Mouse (Mus musculus) A20 (cell line): ENCODE data around the gene Kat7.
A peak's percentile ranks its signal among the peaks of the same experiment; 100 is the strongest.

Source experiments
- DNase-seq: peaks from one replicate; pipeline ENCODE4 v3.0.0-alpha.2; 2011; ENCODE audit warnings: low read depth, low spot score

Gene Kat7

DNA sequence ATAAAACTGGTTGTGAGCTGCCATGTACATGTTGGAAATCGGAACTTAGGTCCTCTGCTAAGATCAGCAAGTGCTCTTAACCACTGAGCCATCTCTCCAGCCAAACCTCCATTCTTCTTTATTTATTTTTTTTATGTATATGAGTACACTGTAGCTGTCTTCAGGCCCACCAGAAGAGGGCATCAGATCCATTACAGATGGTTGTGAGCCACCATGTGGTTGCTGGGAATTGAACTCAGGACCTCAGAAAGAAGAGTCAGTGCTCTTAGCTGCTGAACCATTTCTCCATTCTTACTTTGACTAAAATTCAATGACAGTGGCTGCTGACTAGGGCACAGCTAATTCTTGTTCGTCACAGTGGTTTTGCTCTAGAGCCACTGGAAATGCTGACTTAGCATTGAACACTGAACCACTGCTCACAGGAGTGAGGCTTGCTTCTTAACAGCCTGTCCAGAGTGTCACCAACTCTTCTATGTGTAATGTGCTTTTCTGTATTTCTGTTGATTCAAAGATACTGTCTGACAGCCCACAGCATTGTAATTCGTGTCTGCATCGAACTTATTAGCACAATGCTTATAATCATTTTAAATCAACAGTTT is 30.9 kb downstream of the Kat7 start:
- peak; percentile 34 for DNase-seq

DNA sequence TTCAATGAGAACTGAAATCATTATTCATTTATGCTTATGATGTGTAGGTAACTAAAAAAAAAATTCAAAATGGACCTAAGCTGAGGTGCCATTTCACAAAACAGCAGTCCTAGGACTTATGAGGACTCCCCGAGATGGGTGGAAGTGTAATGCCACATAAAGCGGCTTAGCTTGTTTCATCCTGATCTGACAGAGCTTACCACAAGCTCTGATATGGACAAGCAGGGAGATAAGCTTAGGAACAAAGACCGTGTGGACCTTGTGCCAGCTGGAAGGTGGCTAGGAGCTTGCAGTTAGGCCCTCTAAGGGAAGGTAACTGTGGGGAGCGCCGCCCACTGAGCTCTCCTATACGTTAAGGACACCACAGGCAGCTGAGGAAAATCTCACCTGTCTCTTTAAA is 34.0 kb downstream of the Kat7 start:
- DNase-seq, result no peak

DNA sequence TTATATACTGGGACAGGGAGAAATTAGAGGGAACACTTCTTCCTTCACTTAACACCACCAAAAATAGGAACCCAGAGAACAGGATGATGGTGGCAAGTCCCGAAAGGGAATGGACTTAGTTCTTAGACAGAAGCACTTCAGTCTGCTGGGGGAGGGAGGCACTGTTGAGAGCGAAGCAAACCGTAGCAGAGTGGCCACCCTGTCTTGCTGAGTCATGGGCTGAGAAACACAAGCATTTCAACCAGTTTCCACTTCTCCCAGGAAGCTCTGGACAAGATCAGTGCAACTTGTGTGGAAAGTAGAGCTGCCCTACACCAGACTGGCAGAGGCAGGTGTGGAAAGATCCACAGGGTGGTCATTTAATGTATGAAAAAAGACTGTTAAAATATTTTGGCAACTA is 35.4 kb downstream of the Kat7 start:
- no peak for DNase-seq

DNA sequence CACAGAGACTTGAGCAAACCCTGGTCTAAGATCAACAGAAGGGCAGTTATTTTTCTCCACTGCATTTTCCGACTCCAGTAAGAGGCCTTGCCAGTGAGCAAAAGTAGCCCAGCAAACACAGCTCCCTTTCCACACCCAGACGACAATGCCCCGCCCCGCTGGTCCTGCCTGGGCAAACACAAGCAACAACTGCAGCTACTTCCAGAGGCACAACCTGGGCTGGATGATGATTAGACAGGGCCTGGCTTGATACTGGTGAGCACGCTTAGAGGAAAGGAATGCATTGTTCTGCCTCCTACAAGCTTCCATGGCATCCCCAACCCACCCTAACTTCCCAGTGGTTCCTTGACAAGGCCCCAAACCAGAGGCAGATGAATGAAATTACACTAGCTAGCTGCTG is 36.4 kb downstream of the Kat7 start:
- no peak for DNase-seq

DNA sequence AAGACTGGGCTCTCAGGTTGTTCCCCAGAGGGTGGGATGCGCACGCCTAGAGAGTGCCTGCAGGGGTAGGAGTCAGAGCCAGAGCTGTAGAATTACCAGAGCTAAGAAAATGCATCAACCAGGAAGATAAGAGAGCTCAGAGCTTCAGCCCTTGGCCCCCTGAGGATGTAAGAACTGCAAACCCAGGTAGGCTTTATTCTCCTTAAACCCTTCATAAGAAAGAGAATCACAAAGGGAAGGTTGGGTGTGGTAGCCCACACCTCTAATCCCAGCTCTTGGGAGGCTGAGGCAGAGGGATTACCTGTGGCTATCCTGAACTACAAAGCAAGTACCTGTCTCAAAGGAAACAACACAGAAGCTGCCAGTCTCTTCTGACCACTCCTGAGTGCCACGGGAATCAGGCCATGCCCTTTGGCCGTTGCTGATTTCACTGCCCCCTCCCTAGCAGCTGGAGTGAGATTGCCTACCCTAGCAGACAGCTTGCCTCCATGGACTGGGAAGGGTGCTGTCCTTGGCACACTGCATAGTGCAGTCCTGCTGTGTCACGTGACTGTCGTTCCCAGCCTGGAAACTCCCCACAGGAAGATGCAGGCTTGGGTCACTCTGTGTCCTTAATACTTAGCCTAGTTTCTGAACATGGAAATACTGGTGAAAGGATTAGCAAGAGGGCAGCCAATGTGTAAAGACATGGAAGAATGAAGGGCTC is 43.4 kb downstream of the Kat7 start:
- no peak for DNase-seq

DNA sequence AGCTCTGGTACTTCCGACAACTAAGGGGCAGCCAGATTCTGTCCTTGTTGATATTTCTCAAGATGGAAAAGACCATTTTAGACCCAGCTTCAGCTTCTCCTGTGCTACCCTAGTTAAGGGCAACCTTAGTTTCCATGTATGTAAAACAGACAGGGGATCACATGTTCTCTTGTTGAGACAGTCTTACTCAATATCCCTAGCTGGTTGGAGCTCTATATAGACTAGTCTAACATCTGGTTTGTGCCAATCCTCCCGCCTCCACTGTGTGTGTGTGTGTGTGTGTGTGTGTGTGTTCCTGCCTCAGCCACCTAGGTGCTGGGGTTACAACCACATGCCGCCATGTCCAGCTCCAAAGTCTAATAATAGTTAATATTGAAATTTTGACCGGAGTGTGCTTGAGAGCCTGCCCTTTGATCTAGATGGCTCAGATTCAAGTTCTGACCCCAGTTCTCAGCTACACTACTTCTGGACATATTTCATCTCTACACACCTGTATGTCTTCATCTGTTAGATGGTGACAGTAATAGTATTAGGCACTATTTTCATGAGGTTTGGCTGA is 45.5 kb downstream of the Kat7 start:
- no peak for DNase-seq

DNA sequence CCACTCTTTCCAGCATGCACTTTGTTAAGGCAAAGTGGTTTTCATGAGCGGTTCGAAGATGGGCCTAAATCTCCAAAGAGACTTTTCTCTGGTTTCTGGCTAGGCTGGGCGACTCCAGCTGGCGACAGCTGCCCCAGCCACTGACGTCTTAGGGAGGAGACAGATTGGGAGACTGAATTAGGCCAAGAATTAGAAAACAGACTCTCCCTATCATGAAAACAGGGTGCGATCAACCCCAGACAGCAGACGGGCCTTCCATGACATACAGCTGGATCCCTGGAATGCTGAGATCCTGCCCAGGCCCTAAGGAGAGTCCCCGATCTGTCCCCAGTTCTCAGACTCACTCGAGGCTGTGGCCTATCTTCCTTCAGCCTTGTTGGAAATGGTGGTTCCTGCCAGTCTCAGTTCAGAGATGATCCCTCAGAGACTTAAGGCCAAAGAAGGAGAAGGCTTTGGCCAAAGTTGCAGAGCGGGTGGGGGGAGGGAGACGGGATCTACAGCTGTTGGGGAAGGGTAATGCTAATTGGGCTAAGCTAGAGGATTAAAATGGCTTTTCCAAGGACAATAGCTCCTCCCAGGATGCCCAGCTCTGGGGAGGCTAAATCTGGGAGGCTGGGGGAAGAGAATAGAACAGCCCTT is 46.1 kb downstream of the Kat7 start:
- DNase-seq, result no peak

DNA sequence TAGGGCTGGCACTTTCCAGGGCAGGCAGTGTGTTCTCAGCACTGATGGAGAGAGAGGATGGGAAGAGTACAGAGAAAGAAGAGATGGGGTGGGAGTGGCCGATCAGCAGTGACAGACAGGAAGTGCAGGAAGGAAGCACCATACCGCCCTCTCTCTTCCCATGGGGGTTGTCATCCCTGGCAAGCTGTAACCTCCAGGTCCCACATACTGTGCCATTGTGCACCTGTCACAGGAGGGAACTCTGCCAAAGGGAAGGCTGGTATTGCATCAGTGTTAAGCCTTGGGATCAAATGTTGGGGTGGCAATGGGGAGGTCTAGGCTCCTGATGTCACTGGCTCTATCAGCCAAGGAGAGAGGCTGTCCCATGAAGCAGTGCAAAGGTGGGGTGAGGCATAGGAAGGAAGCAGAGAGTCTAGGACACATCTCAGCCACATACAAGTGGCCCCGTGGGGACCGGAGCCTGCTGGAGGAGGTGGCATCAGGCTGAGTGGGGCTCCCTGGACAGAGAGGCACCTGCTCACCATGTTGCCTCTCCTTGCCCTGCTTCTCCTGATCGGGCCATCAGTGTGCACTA is 48.8 kb downstream of the Kat7 start, which contains the start of gene Tac4:
Gene Tac4 (plus strand): TSS at position 352 of the 574 bp plus-strand sequence.
- no peak for DNase-seq

DNA sequence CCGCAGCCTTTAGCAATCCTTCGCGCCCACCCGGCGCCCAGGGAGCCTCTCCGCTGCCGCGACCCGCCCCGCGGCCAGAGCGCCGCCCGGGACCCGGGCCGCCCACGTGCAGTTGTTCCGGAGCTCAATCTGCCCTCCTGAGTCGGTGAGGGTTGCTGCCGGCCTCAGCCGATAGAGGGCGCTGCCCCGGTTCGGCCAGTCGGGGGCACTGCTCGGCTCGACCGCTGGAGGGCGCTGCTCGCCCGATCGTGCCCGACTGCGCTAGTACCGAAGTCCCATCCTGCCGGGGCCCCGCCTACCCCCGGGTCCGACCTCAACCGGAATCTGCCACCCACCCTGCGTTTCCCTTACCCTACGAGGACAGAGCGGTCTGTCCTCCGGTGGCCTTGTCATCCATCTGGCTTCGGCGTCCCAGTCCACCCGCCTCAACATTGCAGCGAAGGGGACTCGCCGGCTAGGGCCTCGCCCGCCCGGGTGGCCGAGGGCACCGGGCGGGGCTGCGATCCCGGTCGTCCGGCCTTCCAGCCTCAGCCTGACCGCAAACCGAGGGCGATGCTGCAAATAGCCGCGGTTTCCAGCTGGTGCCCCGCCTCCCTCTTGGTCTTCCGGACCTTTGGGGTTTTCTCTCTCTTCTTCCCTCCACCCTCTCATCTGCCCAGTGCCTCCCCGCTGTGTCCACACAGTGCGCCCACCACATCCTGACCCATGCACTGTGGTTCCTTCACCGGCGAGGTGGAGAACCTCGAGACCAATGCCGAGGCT is 50.8 kb downstream of the Kat7 start:
- peak; percentile 94 for DNase-seq

DNA sequence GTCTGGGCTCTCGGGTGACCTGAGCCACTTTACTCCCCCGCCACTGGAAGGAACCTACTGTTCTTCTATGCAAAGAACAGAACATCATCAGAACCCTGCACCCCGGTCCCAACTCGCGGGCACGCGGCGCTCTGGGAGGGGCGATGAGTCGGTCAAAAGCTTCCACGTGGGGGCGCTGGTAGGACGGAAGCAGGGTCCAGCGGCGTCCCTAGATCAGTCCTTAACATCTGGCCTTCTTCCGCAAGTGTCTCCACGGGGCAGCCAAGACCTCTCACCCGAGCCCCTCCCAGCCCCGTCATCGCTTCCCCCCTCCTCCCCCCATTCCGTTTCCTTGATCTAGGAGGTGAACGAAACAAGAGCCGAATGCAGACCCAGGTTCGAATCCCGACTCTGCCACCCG is 51.6 kb downstream of the Kat7 start:
- DNase-seq, result peak; percentile 90

DNA sequence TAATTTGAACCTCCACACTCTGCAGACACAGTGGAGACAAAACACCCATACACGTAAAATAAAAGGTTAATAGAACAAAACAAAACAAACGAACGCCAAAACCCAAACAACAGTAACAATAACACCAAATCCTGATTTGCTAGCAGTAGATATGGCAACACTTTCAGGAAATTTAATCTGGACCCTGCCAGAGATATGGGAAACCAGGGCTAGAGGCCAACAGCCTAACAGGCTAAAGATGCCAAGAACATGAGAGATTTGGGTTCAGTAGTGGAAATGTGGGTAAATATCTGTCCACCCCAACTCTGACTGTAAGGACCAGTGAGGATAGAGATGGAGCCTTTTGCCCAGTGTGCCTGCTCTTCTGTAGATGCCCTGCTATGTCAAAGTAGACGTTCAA is 52.1 kb downstream of the Kat7 start:
- DNase-seq, result no peak

DNA sequence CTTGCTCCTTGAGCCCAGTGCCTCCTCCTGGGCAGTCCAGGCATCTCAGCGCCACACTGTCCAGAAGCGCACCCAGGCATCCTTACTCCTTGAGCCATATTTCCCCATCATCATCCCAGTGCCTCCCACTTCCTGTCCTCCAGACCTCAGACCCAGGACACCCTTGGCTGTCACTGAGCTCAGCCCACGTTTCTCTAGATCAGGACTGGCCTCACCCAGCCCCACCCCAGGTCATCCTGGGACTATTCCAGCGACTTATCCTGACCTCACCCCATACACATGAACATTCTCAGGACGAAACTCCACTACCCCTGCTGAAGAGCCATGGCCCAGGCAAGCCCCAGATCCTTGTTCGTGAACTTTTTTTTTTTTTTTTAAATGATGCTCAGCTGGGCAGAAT is 54.3 kb downstream of the Kat7 start:
- DNase-seq, result no peak

DNA sequence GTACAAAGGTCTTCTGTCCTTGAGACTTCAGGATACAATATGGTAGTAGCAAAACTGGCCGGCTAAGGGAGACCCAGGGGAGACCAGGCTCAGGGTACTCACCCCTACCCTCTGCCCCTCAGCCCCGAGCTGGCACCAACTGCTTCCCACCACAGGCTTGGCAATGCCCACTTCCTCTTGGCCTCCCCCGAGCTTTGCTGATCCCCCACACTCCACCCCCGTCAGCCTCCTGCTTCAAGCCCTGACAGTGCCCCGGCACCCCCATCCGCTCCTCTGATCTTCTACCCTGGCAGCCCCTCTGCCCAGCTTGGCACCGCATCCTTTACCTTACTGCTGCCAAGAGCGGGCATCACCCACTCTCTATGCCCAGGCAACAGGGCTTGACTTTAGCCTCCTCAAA is 55.9 kb downstream of the Kat7 start:
- DNase-seq, result no peak

DNA sequence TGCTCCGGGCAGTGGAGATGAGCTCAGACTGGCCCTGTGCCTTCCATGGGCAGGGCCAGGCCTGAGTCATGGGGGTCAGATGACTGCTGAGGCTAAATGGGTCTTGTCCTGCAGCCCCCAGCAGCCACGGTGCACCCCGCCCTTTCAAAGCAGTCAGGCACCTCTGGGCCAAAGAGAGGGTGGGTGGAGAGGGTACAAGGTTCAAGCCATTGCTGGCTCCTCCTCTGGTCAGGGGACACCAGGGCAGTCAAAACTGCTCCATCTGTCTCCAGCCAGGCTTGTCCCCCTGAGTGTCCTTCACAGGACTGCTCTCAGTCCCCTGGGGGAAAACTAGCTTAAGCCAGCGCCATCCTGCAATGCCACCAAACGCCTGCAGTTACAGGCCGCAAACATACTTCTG is 57.9 kb downstream of the Kat7 start:
- DNase-seq, result no peak

DNA sequence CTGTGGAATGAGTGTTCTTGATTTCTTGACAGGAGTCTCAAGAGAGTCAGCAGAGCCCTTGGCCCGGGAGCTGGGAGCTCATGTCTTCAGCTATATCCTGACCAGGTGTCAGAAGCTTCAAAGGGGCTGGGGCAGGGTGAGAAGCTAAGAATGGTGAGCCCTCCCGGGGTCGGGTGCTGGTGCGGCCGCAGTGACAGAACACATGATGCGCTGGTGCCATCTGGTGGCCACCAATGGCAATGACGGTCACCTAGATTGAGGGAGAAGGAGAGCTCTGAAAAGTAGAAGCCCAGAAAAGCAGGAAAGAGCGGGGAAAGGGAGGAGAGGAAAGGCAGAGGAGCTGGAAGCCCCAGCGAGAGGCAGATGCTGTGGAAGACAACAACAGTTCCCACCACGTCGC is 58.8 kb downstream of the Kat7 start:
- peak; percentile 67 for DNase-seq

DNA sequence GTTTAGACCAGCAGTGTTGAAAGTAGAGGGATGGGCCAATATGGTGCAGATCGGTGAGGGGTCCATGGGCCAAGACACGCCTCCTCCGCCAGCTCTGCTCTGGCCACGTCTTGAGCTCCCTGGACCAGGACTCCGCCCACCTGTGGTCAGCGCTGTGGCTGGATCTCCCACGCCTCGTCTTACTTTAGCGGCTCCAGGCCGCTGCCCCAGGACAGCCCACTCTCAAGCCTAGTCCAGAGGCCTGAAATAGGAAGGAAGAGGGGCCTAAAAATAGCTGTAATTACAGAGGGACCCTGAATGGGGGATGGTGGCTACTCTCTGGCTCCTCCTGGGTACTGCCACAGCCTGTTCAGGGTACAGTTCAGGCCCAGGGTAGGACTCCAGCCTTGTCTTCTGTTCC is 59.9 kb downstream of the Kat7 start:
- no peak for DNase-seq

DNA sequence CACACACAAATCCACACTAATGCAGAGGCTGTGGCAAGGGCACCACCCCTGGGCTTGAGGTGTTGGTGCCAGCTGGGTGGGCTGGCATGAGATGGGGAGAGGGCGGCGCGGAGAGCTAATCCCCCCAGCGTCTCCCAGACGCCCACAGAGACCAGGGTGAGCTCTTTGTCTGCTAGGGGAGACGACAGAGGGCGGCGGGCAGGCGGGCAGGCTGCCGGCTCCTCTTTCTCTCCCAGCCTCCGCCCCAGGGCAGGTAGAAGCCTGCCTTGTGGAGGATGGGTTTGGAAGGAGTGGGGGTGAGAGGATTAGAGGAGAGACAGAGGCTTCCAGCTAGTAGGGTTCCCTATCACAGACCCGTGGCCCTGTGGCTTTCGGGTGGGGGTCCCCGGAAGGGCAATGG is 63.0 kb downstream of the Kat7 start:
- DNase-seq, result no peak

DNA sequence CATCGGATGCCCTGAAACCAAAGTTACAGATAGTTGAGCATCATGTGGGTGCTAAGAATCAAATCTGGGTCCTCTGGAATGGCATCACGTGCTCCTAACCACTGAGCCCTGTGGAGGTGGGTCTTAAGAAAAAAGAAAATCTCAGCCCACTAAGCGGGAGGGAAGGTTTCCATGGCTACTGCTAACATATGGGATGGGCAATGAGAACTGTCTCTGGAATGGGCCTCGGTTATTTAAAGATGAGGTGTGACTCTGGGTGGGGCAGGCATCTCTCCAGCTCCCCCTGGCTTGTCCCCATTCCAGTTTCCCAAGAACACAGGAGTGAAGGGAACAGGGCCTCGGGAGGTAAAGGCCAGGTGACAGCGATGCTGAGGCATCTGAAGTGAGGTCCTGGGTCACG is 64.6 kb downstream of the Kat7 start:
- DNase-seq, result no peak

DNA sequence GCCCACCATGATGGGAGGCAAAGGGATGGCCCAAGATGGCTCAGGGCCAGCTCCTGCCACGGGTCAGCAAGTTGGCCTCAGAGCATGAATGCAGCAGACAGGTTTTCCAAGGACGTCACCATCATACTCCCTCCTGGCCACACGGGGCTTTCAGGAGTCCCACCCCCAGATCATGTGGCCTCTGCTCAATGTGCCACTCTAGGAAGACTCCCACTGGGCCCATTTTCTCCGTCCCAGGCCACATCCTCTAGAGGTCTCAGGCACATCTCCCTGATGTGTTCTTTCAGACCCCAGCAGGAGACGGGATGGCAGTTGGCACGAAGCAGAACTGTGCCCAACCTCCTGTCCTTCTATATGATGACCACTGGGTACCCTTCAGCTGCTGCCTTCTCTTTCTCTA is 67.4 kb downstream of the Kat7 start:
- DNase-seq, result no peak

DNA sequence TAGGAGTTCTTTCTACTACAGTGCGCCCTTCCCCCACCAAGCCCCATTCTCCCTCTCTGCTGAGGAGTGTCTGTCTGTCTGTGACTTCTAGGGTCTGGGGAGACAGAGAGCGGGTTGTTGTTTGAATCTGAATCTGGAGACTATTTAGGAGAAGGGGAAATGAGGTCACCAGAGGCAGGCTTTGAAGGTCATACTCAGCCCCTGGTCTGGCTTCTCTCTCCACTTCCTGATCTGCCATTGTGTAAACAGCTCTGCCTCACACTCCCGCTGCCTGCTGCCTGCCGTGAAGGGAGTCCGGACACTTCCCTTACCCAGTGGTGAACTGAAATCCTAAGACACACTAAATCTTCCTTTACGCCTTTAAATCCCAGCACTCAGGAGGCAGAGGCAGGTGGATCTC is 71.6 kb downstream of the Kat7 start:
- DNase-seq, result no peak

DNA sequence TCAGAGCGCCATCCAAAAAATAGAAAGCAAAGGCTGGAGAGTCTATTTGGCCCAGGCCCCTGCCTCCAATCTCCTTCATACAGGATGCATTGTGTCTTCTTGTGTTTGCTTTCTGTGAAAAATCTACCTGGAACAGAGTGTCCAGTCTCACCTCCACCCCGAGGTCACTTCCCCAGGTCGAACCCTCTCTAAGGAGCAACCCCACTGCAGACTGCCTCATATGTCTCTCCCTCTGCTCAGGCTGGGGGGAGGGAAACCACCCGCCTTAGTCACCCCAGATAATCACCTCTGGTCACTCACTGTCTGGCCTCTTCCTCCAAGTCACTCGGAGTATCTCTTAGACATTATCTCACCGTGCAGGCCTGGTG is 77.7 kb downstream of the Kat7 start:
- no peak for DNase-seq
